Mouse (Mus musculus): Measurements from ENCODE around the gene Gnl2.

The Gnl2 gene

GRCm38 (mm10) chr4:125078698-125079097 is 62.3 kb downstream of the Gnl2 start:
- in situ Hi-C loops (cut with MboI, MseI): no loop called here

- in situ Hi-C loops (cut with MboI, MseI): no loop called here
Observed at GRCm38 (mm10) chr4:125084403-125085345, 68.3 kb downstream of the Gnl2 start, which contains the start of gene Meaf6. Gene Meaf6 (plus strand): TSS chr4:125085134.

- in situ Hi-C loops (cut with MboI, MseI): no loop called here
Observed at GRCm38 (mm10) chr4:125085346-125085841, 69.0 kb downstream of the Gnl2 start.

- in situ Hi-C loops (cut with MboI, MseI): no loop called here
Observed at GRCm38 (mm10) chr4:125093031-125093430, 76.6 kb downstream of the Gnl2 start.

GRCm38 (mm10) chr4:125096066-125096465 is 79.7 kb downstream of the Gnl2 start:
- in situ Hi-C loops (cut with MboI, MseI): loop anchor here (5.0 kb wide), 1 partner anchor 144 kb away; no protein-coding TSS in a partner anchor

- in situ Hi-C loops (cut with MboI, MseI): loop anchor here (5.0 kb wide), 1 partner anchor 145 kb away; no protein-coding TSS in a partner anchor
Observed at GRCm38 (mm10) chr4:125097412-125097811, 81.0 kb downstream of the Gnl2 start.

- in situ Hi-C loops (cut with MboI, MseI): loop anchor here (5.0 kb wide), 1 partner anchor 147 kb away; no protein-coding TSS in a partner anchor
Observed at GRCm38 (mm10) chr4:125099458-125099857, 83.1 kb downstream of the Gnl2 start.

GRCm38 (mm10) chr4:125101334-125101733 is 84.9 kb downstream of the Gnl2 start:
- in situ Hi-C loops (cut with MboI, MseI): no loop called here
